Mouse (Mus musculus) E14TG2a.4 (cell line): ENCODE measurements at regions not wholly inside any gene's neighbourhood (a gene's known extent, or its start where the extent isn't known, plus 50 kb on each side); places are given as distances from the start of the nearest gene placed in this dataset.

ENCODE experiments used
- CTCF ChIP-seq: conservative IDR thresholded peaks from 2 replicates; pipeline ENCODE4 v1.5.1; 2014; ENCODE audit warnings: low read length
- POU5F1 ChIP-seq: IDR thresholded peaks from 2 replicates; pipeline ENCODE4 v1.6.1; 2014; ENCODE audit warnings: low read length, borderline replicate concordance

DNA sequence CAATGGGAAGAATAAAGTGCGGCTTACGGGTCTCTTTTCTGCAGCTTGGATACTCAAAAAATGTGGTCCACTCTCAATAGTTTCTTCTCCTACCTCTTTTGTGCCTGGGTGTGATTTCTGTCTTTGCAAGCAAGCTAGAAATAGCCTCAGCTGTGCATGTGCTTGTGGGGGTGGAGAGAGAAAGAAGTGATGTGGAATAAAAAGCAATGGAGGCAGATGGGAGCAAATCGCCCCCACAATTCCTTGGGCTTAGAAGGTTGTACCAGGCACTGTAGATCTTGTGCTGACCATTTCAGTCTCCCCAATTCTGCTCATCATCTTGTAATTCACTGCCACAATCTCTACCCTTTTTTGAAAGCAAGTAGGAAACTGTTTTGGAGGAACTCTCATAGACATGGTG is 464.6 kb upstream of the Depdc1a start:
- TF ChIP-seq CTCF (no peak), POU5F1 (no peak)
